Mouse (Mus musculus) B cell, adult (primary cell): ENCODE data around the gene Olfr155. TPM values are rescaled to one million over a fixed set of nuclear protein-coding genes. Genes with fewer than 3 reads are reported as not detected.

ENCODE experiments used
- total RNA-seq: library from RNA; stranded (reverse); gene quantifications from 4 replicates; pipeline ENCODE4 v1.2.4, GENCODE M21; 2023; ENCODE audit not compliant: inconsistent age

The Olfr155 gene
- not detected in 4 replicates for total RNA-seq

DNA sequence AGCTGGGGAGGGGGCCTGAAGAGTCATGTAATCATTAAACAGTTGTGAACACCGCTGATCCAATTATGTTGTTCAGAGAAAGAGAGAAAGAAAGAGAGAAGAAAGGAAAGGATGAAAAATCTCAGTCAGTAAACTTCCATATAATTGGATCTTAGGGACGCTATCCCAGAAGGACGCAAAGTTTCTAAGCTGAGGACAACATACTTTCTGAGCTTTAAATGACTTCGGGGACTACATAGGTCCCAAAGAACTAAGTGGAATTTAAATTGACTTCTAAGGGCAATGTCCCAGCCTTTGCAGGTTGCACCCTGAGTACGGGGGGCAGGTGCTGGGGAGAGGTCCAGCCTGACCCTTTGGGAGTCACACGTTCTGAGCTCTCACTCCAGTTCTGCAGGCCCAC lies at the start of gene Olfr155:
TSS of gene Olfr155 (plus strand) at position 301 of the 400 bp plus-strand sequence.

DNA sequence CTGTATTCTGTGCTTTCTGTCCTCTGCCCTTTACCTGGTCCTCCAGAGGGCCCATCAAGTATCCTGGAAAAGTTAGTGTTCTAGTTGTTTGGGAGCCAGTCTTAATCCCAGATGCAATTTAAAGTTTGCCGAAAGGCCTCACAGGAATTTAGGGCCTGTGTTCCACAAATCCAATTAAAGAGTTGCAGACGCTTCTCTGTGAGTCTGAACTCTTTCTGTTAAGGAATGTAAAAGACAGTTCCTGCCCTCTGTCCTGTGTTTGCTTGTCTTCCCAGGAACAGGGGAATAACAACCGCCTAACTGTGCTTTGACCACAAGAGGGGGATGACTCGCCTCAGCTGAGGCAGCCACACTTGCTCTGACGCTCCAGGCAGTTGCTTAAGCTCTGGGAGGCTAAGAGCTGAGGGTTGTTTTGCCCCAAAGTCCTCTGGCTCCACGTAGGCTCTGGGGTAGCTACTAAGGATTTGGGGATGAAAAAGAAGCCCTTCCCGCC lies 27.5 kb upstream of the Olfr155 start, which contains the start of gene Olfr156:
TSS of gene Olfr156 (minus strand) at position 51 of the 493 bp plus-strand sequence.

DNA sequence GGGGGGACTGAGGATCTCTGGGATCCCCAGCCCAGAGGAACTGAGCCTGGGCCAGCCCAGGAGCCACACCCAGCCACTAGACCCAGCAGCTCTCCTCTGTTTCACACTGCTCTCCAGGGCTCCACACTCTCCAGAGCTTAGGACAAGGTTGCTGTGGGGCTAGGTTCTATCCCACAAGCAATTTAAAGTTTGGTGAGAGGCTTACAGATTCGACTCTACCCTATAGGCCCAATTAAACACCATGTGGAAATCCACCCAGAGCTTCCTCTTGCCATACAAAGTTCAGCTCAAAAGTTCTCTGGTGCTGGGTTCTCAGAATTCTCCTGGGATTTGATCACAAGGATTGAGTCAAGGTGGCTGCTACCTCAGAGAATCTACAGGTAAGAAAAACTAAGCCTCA lies 11.3 kb upstream of the Olfr155 start, which contains the start of gene Olfr157:
TSS of gene Olfr157 (minus strand) at position 101 of the 400 bp plus-strand sequence.

DNA sequence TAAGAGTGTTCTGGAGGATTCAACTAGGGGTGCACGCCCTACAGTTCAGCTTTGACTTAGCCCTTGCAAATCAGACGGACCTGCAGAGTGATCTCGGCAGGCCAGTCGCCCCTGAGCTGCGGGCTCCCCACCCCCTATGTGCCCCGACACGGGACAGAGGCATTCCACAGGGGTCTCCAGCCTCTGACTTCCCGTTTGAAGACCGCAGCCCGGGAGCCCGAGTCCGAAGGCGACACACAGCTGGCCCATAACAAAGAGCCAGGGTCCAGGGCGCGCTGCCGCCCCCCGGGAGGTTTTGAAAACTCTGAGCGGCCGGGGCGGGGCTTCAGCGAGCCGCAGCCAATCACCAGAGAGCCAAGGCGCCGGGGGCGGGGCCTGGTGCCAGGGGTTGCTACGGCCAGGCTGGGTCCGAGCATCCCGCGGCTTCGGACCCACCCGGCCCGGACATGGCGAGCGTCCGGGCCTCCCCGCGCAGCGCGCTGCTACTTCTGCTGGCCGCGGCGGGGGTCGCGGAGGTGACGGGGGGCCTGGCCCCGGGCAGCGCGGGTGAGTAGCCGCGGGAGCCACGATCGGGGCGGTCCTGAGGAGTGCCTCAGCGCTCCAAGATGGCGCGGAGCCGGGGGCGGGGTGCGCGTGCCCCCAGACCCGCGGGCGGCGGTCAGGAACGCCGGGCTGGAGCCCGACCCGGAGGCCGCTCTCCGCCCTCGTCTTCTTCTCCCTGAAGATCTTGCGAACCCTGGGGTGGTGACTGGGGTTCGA lies 24.0 kb downstream of the Olfr155 start, which contains the start of gene Reck:
TSS of gene Reck (plus strand) at position 371 of the 759 bp plus-strand sequence.

Other genes with a start within 250 kb of the Olfr155 start
- 0.80 to 4.4 TPM (median 1.3 TPM) in 4 replicates for gene Npr2, start 219.6 kb upstream of the Olfr155 start, total RNA-seq
- gene Spag8, start 198.0 kb upstream of the Olfr155 start, total RNA-seq = not detected in 4 replicates
- gene Hint2, start 195.1 kb upstream of the Olfr155 start, total RNA-seq = 13.0 to 19.8 TPM (median 15.5 TPM) in 4 replicates
- 2.0 to 3.4 TPM (median 2.9 TPM) in 4 replicates for gene Tmem8b, start 182.6 kb upstream of the Olfr155 start, total RNA-seq
- gene Fam221b, start 182.4 kb upstream of the Olfr155 start, total RNA-seq = 0.18 TPM in 1 of 4 replicates, not detected in the others
- gene Olfr70, start 150.8 kb upstream of the Olfr155 start, total RNA-seq = not detected in 4 replicates
- not detected in 4 replicates for gene Olfr71, start 141.3 kb upstream of the Olfr155 start, total RNA-seq
- not detected in 4 replicates for gene Hrct1, start 124.4 kb upstream of the Olfr155 start, total RNA-seq
- not detected in 4 replicates for gene Spaar, start 121.5 kb upstream of the Olfr155 start, total RNA-seq
- not detected in 4 replicates for gene Olfr159, start 80.6 kb upstream of the Olfr155 start, total RNA-seq
- gene Olfr156, start 27.7 kb upstream of the Olfr155 start, total RNA-seq = not detected in 4 replicates
- gene Olfr157, start 11.4 kb upstream of the Olfr155 start, total RNA-seq = not detected in 4 replicates
- gene Reck, start 24.0 kb downstream of the Olfr155 start, total RNA-seq = 0.45 to 0.64 TPM (median 0.60 TPM) in 4 replicates
- gene Glipr2, start 105.8 kb downstream of the Olfr155 start, total RNA-seq = 9.5 to 12.4 TPM (median 10.6 TPM) in 4 replicates
- gene Ccin, start 131.9 kb downstream of the Olfr155 start, total RNA-seq = 0.51 to 0.69 TPM (median 0.51 TPM) in 3 of 4 replicates, not detected in the other
- gene Clta, start 152.9 kb downstream of the Olfr155 start, total RNA-seq = 202 to 218 TPM (median 215 TPM) in 4 replicates
- gene Gne, start 232.6 kb downstream of the Olfr155 start, total RNA-seq = 45.2 to 61.7 TPM (median 54.2 TPM) in 4 replicates